Mouse (Mus musculus) hindbrain, embryonic 15.5 days (tissue): Measurements from ENCODE around the gene Mindy4. TPM values are rescaled to one million over a fixed set of nuclear protein-coding genes. Genes with fewer than 3 reads are reported as not detected.

Source experiments
- ATAC-seq: fragments of 200-750 bp; cut with Nextera tagmentation; 2 replicates; pipeline ENCODE4 v1.8.0; 2017; ENCODE audit warnings: low read depth, moderate number of reproducible peaks, moderate TSS enrichment; ENCODE audit not compliant: low FRiP score
- H3K27ac ChIP-seq: fragments of 300-500 bp; sonication (generic); replicated peaks from 2 replicates; pipeline ENCODE4 v1.5.1; 2015; ENCODE audit warnings: mild to moderate bottlenecking, inconsistent platforms
- H3K27me3 ChIP-seq: fragments of 300-500 bp; sonication (generic); 2 replicates; pipeline ENCODE4 v1.6.1; 2015; ENCODE audit warnings: control low read depth, inconsistent platforms
- H3K36me3 ChIP-seq: fragments of 300-500 bp; sonication (generic); 2 replicates; pipeline ENCODE4 v1.6.1; 2015; ENCODE audit warnings: control low read depth, inconsistent platforms
- H3K4me1 ChIP-seq: fragments of 300-500 bp; sonication (generic); replicated peaks from 2 replicates; pipeline ENCODE4 v1.6.1; 2015; ENCODE audit warnings: control low read depth, inconsistent platforms
- H3K4me2 ChIP-seq: fragments of 300-500 bp; sonication (generic); 2 replicates; pipeline ENCODE4 v1.6.1; 2015; ENCODE audit warnings: moderate library complexity, mild to moderate bottlenecking, inconsistent platforms
- H3K4me3 ChIP-seq: fragments of 300-500 bp; sonication (generic); 2 replicates; pipeline ENCODE4 v1.5.1; 2015; ENCODE audit warnings: mild to moderate bottlenecking, inconsistent platforms
- H3K9ac ChIP-seq: fragments of 300-500 bp; sonication (generic); 2 replicates; pipeline ENCODE4 v1.6.1; 2015; ENCODE audit warnings: inconsistent platforms
- H3K9me3 ChIP-seq: fragments of 300-500 bp; sonication (generic); 2 replicates; pipeline ENCODE4 v1.6.1; 2016; ENCODE audit warnings: control low read depth, inconsistent platforms
- WGBS: fragments of 180-500 bp; shearing (Covaris S2); methylation state at CpG from one replicate; pipeline ENCODE4 v1.1.7; 2015; 5-methylcytosine and 5-hydroxymethylcytosine counted together
- polyA plus RNA-seq: library from polyadenylated mRNA; unstranded; fragments of >200 nt; fragmentation: Nextera tagmentation; extraction: Ambion mirVana; gene quantifications from 2 replicates; pipeline ENCODE4 v1.2.1, GENCODE M21; 2015

Gene Mindy4
- polyA plus RNA-seq, 1 experiment from 2014 or later: 11.1 TPM

- H3K4me3 ChIP-seq: no peak overlapping the region
- no peaks in the 10 kb centered on the region; the same call in 1 of the 2 replicates for H3K4me1 ChIP-seq
- H3K36me3 ChIP-seq: no peaks in the 10 kb centered on the region
- no peak overlapping the region for H3K9ac ChIP-seq
- 91% methylated on average over 7 of the region's 7 CpGs for WGBS
- H3K4me2 ChIP-seq: no peak overlapping the region
- no peak for ATAC-seq
- H3K27me3 ChIP-seq: no peaks in the 10 kb centered on the region
- H3K27ac ChIP-seq: no peak overlapping the region
- H3K9me3 ChIP-seq: no peaks in the 10 kb centered on the region
Observed at GRCm38 (mm10) chr6:55264741-55265366, 61.7 kb downstream of the Mindy4 start.

DNA sequence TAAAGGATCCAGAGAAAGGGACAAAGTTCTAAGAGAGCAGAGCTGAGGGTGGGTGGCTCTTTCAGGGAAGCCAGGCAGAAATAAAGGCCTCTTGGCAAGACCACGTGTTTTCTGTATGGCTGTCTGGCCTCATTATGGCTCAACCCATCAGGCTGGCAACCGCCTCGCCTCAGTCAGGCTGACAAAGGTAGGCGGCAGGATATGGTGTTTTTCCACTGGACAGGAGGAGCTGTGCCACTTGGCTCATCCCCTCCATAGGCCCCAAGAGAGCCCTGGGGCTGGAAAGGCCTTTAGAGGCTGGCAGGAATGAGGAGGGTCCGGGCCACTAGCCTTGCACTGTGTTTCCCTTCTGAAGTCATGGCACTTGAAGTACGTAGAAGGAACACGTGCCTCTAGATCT is 69.8 kb downstream of the Mindy4 start:
- Histone ChIP-seq H3K27ac (0 out of 2 replicates have a peak overlapping the region, but pooled peaks have one; percentile 14), H3K4me2 (no peak overlapping the region), H3K27me3 (no peaks in the 10 kb centered on the region), H3K36me3 (no peaks in the 10 kb centered on the region), H3K4me3 (no peak overlapping the region), H3K4me1 (peaks cover 10% of the 10 kb centered on the region; the same call in 1 of the 2 replicates), H3K9ac (no peak overlapping the region), H3K9me3 (no peaks in the 10 kb centered on the region)
- WGBS: 56% methylated on average over 7 of the region's 7 CpGs
- ATAC-seq: peak; percentile 89

- no peaks in the 10 kb centered on the region for H3K36me3 ChIP-seq
- 0 out of 2 replicates have a peak, but pooled peaks have one; percentile 11 for ATAC-seq
- H3K4me2 ChIP-seq: no peak overlapping the region
- H3K9me3 ChIP-seq: no peaks in the 10 kb centered on the region
- H3K4me3 ChIP-seq: no peak overlapping the region
- no peaks in the 10 kb centered on the region for H3K27me3 ChIP-seq
- H3K4me1 ChIP-seq: peaks cover 10% of the 10 kb centered on the region; the same call in 1 of the 2 replicates
- 80% methylated on average over 5 of the region's 5 CpGs for WGBS
- H3K9ac ChIP-seq: no peak overlapping the region
- 0 out of 2 replicates have a peak overlapping the region, but pooled peaks have one; percentile 14 for H3K27ac ChIP-seq
Observed at GRCm38 (mm10) chr6:55273463-55273862, 70.3 kb downstream of the Mindy4 start.

GRCm38 (mm10) chr6:55275000-55275399 is 71.8 kb downstream of the Mindy4 start:
- 95% methylated on average over 10 of the region's 10 CpGs for WGBS
- Histone ChIP-seq H3K4me2 (no peak overlapping the region), H3K4me3 (no peak overlapping the region), H3K9ac (no peak overlapping the region), H3K36me3 (no peaks in the 10 kb centered on the region), H3K27ac (no peak overlapping the region), H3K4me1 (peaks cover 10% of the 10 kb centered on the region; the same call in 1 of the 2 replicates), H3K27me3 (no peaks in the 10 kb centered on the region), H3K9me3 (no peaks in the 10 kb centered on the region)
- no peak for ATAC-seq

- no peak overlapping the region for H3K27ac ChIP-seq
- no peaks in the 10 kb centered on the region for H3K9me3 ChIP-seq
- ATAC-seq: no peak
- no peaks in the 10 kb centered on the region for H3K27me3 ChIP-seq
- no peak overlapping the region for H3K4me3 ChIP-seq
- 75% methylated on average over 8 of the region's 8 CpGs for WGBS
- H3K4me2 ChIP-seq: no peak overlapping the region
- H3K4me1 ChIP-seq: peaks cover 10% of the 10 kb centered on the region; the same call in 1 of the 2 replicates
- H3K9ac ChIP-seq: no peak overlapping the region
- H3K36me3 ChIP-seq: no peaks in the 10 kb centered on the region
Observed at GRCm38 (mm10) chr6:55275786-55276185, 72.6 kb downstream of the Mindy4 start.

DNA sequence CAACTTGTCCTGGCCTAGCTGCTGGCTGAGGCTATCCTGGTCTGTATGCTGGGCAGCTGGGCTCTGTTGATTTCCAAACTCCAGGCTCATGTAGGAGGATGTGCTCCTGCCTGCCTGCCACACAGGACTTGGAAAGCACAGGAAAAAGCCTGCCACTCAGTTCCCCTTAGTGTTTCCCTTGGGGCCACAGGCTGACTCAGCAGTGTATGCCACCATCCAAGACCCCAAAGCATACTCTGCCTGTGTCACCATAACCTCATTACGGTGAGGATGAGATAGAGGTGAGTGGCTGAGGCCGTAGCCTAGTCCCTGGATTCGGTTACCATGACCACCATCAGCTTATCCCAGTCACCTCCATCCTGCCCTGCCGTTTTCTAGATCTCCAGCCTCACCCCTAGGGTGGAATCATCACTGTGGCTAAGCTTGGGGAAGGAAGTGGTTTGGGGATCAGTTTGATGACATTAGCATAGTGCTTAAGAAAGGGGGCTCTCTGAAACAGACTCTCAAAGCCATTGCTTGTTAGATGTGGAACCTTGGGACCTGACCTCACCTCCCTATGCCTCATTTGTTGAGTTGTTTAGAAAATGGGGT is 73.6 kb downstream of the Mindy4 start:
- WGBS: 82% methylated on average over 4 of the region's 4 CpGs
- Histone ChIP-seq H3K9ac (no peak overlapping the region), H3K36me3 (no peaks in the 10 kb centered on the region), H3K9me3 (no peaks in the 10 kb centered on the region), H3K27me3 (no peaks in the 10 kb centered on the region), H3K27ac (no peak overlapping the region), H3K4me3 (no peak overlapping the region), H3K4me1 (peaks cover 10% of the 10 kb centered on the region; the same call in 1 of the 2 replicates), H3K4me2 (no peak overlapping the region)
- ATAC-seq: no peak

GRCm38 (mm10) chr6:55278086-55278485 is 74.9 kb downstream of the Mindy4 start:
- 85% methylated on average over 6 of the region's 6 CpGs for WGBS
- H3K36me3 ChIP-seq: 0 out of 2 replicates have a peak, but pooled peaks cover 4% of the 10 kb centered on the region
- H3K27ac ChIP-seq: no peak overlapping the region
- H3K4me2 ChIP-seq: no peak overlapping the region
- H3K9ac ChIP-seq: no peak overlapping the region
- no peaks in the 10 kb centered on the region for H3K27me3 ChIP-seq
- no peak overlapping the region for H3K4me3 ChIP-seq
- no peaks in the 10 kb centered on the region for H3K9me3 ChIP-seq
- H3K4me1 ChIP-seq: peaks cover 5% of the 10 kb centered on the region; the same call in 1 of the 2 replicates
- ATAC-seq: no peak

GRCm38 (mm10) chr6:55278520-55278919 is 75.3 kb downstream of the Mindy4 start:
- Histone ChIP-seq H3K27ac (no peak overlapping the region), H3K9ac (no peak overlapping the region), H3K9me3 (no peaks in the 10 kb centered on the region), H3K27me3 (no peaks in the 10 kb centered on the region), H3K4me1 (0 out of 2 replicates have a peak, but pooled peaks cover under 1% of the 10 kb centered on the region), H3K4me3 (no peak overlapping the region), H3K36me3 (0 out of 2 replicates have a peak, but pooled peaks cover 4% of the 10 kb centered on the region), H3K4me2 (no peak overlapping the region)
- WGBS: 85% methylated on average over 4 of the region's 4 CpGs
- ATAC-seq: no peak

DNA sequence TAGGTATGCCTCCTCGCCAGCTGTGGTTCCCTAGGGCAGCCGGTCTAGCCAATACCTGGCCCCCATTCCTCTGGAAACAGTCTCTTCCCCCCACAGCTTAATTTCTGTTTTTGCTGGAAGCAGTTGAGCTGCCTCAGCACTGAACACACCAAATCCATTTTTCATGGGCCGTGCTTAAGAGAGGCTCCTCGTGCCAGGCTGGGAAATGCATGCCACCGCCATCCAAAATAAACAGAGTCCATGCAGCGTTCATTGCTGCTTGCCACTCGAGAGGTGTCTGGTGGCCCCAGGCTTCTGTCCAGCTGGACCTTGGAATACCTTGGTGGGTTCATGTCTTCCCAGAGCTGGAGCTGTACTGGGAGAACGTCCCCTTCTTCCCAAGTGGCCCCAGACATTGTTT is 77.8 kb downstream of the Mindy4 start:
- no peak overlapping the region for H3K4me2 ChIP-seq
- 0 out of 2 replicates have a peak, but pooled peaks cover 4% of the 10 kb centered on the region for H3K36me3 ChIP-seq
- WGBS: 81% methylated on average over 8 of the region's 8 CpGs
- no peak overlapping the region for H3K27ac ChIP-seq
- no peak for ATAC-seq
- no peak overlapping the region for H3K4me3 ChIP-seq
- H3K4me1 ChIP-seq: no peaks in the 10 kb centered on the region
- H3K27me3 ChIP-seq: no peaks in the 10 kb centered on the region
- no peaks in the 10 kb centered on the region for H3K9me3 ChIP-seq
- no peak overlapping the region for H3K9ac ChIP-seq

DNA sequence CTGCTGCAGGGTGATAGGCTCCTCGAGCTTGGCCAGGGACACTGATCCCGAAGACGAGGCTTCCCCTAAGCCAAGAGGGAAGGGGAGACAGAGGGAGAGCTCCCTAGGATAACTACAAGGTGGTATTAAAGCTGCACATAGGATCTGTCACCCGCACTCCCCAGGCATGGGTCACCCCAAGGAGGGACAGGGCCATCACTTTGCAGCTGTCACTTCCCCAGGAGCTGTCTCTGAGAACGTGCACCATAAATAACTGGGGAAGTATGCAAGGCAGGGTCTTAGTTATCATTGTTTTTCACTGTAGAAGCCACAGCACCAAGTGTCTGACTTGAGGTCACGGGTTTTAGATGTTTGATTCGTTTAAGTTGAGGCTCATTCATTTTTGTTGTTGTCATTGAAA is 78.5 kb downstream of the Mindy4 start:
- no peak overlapping the region for H3K27ac ChIP-seq
- 93% methylated on average over 7 of the region's 7 CpGs for WGBS
- no peaks in the 10 kb centered on the region for H3K4me1 ChIP-seq
- no peak overlapping the region for H3K4me2 ChIP-seq
- H3K36me3 ChIP-seq: 0 out of 2 replicates have a peak, but pooled peaks cover 4% of the 10 kb centered on the region
- ATAC-seq: no peak
- H3K27me3 ChIP-seq: no peaks in the 10 kb centered on the region
- H3K9me3 ChIP-seq: no peaks in the 10 kb centered on the region
- H3K9ac ChIP-seq: no peak overlapping the region
- H3K4me3 ChIP-seq: no peak overlapping the region

DNA sequence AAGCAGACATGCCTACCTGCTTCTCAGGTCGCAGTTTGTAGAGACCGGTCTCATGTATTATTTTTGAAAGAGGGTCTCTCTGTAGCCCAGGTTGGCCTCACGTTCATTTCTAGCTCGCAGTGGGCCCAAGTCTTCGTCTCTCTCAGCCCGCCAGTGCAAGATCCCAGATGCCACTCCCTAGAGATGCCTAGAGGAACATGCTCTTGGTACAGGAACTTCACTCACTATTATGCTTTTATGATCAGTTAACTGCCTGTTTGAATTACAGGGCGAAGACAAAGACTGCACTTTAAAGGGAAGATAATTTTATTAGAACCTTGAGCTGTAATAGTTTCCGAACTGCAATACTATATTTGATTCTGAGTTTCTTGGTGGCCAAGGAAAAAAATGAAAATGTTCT is 79.2 kb downstream of the Mindy4 start:
- Histone ChIP-seq H3K27ac (no peak overlapping the region), H3K27me3 (no peaks in the 10 kb centered on the region), H3K9me3 (no peaks in the 10 kb centered on the region), H3K4me2 (no peak overlapping the region), H3K4me1 (no peaks in the 10 kb centered on the region), H3K4me3 (no peak overlapping the region), H3K36me3 (0 out of 2 replicates have a peak, but pooled peaks cover 4% of the 10 kb centered on the region), H3K9ac (no peak overlapping the region)
- ATAC-seq: no peak
- 96% methylated on average over 8 of the region's 8 CpGs for WGBS

- H3K9me3 ChIP-seq: no peaks in the 10 kb centered on the region
- H3K4me2 ChIP-seq: no peak overlapping the region
- 0 out of 2 replicates have a peak, but pooled peaks cover 4% of the 10 kb centered on the region for H3K36me3 ChIP-seq
- no peak overlapping the region for H3K9ac ChIP-seq
- no peak overlapping the region for H3K27ac ChIP-seq
- H3K27me3 ChIP-seq: no peaks in the 10 kb centered on the region
- no peak overlapping the region for H3K4me3 ChIP-seq
- ATAC-seq: peak; percentile 45; the same call in 1 of the 2 replicates
- WGBS: 51% methylated on average over 5 of the region's 5 CpGs
- no peaks in the 10 kb centered on the region for H3K4me1 ChIP-seq
Observed at GRCm38 (mm10) chr6:55285218-55285617, 82.0 kb downstream of the Mindy4 start.
